Mouse (Mus musculus): ENCODE measurements around the gene Etl4.
"Not testable (repeated sequence)": the region's sequence is repeated elsewhere in the genome, so short reads cannot be mapped to it uniquely, and the experiment has no call there.

- not testable (repeated sequence) for TF ChIP-seq TAL1, GATA1 (IDR thresholded peaks at IDR 0.05; ENCODE audit: low read length)
These were observed 267.7 kb downstream of the Etl4 start for GRCm38 (mm10) chr2:20177236-20177635.

Measured in erythroblast, embryonic 14.5 days (primary cell).